Mouse (Mus musculus) common myeloid progenitor, adult 5-6 weeks (primary cell): ENCODE results near the gene Slc2a2. TPM values are rescaled to one million over a fixed set of nuclear protein-coding genes. Genes with fewer than 3 reads are reported as not detected.
A peak's percentile ranks its signal among the peaks of the same experiment; 100 is the strongest.
"Not testable (repeated sequence)": the region's sequence is repeated elsewhere in the genome, so short reads cannot be mapped to it uniquely, and the experiment has no call there.

ENCODE experiments used
- ATAC-seq: replicated peaks from 2 replicates; pipeline ENCODE4 v1.8.0; 2016; ENCODE audit warnings: low read depth, mild to moderate bottlenecking, moderate TSS enrichment, inconsistent platforms; ENCODE audit not compliant: poor library complexity, severe bottlenecking
- total RNA-seq: library from RNA; stranded (forward); fragments of 200-1000, 187-1606 nt; gene quantifications from 2 replicates; pipeline ENCODE4 v1.2.3, GENCODE M21; 2017

The Slc2a2 gene
- total RNA-seq, 1 experiment from 2014 or later, result not detected

- no peak for ATAC-seq
Measured at GRCm38 (mm10) chr3:28725203-28725602, 27.5 kb downstream of the Slc2a2 start.

- ATAC-seq, result no peak
Measured at GRCm38 (mm10) chr3:28726356-28726755, 28.7 kb downstream of the Slc2a2 start.

GRCm38 (mm10) chr3:28734712-28735111, 37.0 kb downstream of the Slc2a2 start:
- no peak for ATAC-seq

DNA sequence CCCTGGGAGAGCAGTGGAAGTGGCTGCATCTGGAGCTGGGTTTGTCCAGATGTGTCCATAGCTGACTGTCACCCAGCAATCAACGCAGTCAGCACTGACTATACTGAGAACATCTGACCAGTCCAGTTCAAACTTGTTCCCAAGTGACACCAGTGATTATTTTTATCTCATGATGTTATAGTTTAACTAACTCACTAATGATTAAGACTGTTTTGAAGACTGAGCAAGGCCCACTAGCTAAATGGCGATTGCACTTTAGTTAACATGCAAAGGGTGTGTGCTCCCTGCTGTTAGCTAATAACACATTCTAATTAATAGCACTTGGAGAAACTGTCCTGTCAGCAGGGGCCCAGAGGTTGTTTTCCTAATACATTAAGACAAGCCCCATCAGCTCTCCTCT, 39.3 kb downstream of the Slc2a2 start:
- no peak for ATAC-seq

DNA sequence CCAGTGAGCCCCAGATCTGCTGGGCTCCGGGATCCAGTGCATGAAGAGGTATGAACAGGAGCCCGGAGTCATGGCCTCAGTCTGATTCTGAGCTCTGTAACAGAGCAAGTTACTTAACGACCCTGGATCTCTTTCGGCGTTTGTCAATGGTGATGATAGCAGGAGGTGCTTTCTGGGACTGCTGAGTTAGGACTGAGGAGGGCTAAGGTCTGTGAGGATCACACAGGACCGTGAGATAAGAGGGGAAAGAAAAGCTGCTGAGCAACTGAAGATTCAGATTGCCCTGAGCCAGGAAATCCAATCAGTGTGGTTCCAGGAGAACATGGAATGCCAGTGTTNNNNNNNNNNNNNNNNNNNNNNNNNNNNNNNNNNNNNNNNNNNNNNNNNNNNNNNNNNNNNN, 42.6 kb downstream of the Slc2a2 start:
- ATAC-seq, result no peak

DNA sequence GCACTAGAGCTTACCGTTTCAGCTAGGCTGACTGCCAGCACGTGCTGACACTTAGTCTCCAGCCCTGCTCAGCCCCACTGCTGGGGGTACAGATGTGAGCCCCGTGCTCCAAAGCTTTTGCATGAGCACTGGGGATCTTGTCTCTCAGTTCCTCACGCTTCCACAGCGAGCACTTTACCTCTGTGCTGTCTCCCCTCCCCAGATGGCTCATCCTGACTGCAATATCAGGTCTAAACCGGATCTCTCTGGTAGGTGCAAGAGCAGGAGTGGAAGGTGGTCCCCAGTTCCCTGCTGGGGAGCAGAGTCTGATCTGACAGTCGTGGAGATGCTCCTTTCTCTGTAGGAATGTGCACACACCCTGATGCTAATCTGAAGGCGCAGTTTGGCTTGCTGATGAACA, 45.5 kb downstream of the Slc2a2 start:
- ATAC-seq, result no peak

GRCm38 (mm10) chr3:28745835-28746483, 48.3 kb downstream of the Slc2a2 start:
- peak; percentile 100 for ATAC-seq

- no peak for ATAC-seq
Measured at GRCm38 (mm10) chr3:28748151-28748550, 50.4 kb downstream of the Slc2a2 start.

GRCm38 (mm10) chr3:28748956-28749355, 51.3 kb downstream of the Slc2a2 start:
- no peak for ATAC-seq

DNA sequence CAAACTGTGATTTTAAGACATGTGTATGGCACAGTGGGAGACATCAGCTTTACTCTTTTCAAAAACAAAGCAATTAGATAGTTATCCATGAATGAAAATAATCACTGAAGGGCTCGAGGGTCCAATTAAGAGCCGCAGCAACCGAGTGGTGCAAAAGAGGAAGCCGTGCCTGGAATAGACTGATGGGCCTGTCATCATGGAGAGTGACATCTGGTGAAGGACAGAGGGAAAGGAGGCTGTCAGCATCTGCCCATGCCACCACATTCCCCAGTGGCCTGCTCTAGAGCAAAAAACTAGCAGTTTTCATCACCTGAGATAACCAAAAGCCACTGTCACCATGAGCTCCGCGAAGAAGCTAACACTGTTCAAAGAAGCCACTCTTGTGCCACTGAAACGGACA, 57.8 kb downstream of the Slc2a2 start:
- ATAC-seq, result no peak

GRCm38 (mm10) chr3:28761225-28761789, 63.6 kb downstream of the Slc2a2 start:
- ATAC-seq, result no peak

- no peak for ATAC-seq
Measured at GRCm38 (mm10) chr3:28766935-28767334, 69.2 kb downstream of the Slc2a2 start.

DNA sequence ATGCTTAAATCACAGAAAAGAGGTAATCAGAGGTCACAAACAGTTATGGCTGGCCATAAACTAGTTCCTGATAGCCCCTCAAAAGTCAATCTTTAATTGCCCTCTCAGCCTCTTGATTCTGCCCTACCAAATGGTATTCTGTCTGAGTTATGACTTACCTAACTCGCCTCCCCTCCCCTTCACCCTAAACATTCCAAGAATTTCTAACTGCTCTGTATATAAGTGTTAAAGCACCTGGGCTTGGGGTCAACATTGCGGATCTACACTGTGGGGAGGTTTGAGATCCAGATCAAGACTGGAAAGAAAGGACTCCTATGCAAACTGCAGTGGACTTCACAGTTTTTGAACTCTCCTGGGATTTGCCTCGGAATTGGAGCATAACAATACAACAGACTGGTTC, 70.5 kb downstream of the Slc2a2 start:
- no peak for ATAC-seq

DNA sequence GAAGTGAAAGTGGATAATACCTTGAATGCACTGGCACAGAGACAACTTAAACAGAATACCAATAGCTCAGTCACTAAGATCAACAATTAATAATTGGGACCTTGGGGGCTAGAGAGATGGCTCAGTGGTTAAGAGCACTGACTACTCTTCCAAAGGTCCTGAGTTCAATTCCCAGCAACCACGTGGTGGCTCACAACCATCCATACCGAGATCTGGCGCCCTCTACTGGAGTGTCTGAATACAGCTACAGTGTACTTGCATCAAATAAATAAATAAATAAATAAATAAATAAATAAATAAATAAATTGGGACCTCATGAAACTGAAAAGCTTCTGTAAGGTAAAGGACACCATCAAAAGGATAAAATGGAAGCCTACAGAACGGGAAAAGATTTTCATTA, 75.2 kb downstream of the Slc2a2 start:
- not testable (repeated sequence) for ATAC-seq

DNA sequence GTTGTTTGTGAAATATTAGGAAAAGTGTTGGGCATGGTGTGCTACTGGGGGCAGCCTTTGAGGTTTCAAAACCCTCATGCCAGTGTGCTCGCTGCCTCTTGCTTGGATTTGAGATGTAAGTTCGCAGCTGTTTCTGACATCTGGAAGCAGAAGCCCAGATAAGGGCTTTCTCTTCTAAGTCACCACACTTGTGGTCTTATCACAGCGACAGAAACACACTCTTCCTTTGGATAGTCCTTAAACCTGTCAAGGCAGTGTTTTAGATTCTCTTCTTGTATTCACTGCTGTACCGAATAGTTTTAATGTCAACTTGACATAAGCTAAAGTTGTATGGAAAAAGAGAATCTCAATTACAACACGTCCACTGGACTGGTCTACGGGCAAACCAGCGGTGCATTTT, 77.7 kb downstream of the Slc2a2 start:
- ATAC-seq, result peak; percentile 80

DNA sequence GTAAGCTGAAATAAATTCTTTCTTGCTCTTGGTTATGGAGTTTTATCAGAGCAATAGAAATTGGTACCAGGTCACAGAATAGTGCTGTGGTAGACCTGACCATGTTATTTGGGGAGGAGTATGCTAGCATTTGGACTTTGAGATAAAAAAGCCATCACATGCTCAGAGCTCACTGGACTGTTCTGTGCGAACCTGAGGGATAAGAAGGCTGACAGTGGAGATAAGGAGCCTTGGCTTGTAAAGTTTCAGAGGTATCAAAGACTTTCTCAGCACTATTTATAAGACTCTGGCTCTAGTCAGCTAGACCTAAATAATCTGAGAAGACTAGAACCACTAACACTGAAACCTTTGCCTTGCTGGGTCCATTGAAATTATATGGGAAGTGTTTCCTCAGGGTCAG, 78.3 kb downstream of the Slc2a2 start:
- ATAC-seq, result peak; percentile 62

- ATAC-seq, result no peak
Measured at GRCm38 (mm10) chr3:28776491-28776890, 78.8 kb downstream of the Slc2a2 start.

DNA sequence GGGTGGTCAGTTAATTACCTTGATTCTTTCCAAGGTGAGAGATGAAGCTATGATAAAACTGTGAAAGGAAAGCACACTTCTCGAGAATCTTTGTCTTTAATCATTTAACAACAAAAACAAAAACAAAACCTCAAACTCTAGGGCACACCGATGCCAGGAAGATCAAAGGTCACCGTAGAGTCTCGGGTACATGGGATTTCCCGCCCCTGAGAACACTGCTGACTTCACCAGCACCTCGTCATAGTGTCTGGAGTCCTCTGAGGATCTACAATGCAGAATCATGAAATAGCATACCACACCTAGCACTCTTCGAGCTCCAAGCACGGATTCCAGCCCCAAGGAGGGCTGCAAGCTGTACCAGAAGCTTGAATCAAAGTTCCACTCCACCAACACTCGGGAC, 82.8 kb downstream of the Slc2a2 start:
- ATAC-seq, result peak; percentile 6; the same call in 1 of the 2 replicates
